Mouse (Mus musculus) midbrain, embryonic 11.5 days (tissue): ENCODE results near the gene Cd302. TPM values are rescaled to one million over a fixed set of nuclear protein-coding genes. Genes with fewer than 3 reads are reported as not detected.

ENCODE experiments used
- ATAC-seq: fragments of 200-750 bp; cut with Nextera tagmentation; 2 replicates; pipeline ENCODE4 v1.8.0; 2017; ENCODE audit warnings: moderate TSS enrichment, moderate library complexity; ENCODE audit not compliant: low FRiP score
- DNase-seq: peaks from one replicate; pipeline ENCODE4 v3.0.0; 2015; ENCODE audit warnings: low spot score; ENCODE audit errors: missing footprints
- H3K27ac ChIP-seq: fragments of 300-500 bp; sonication (generic); 2 replicates; pipeline ENCODE4 v1.5.1; 2014; ENCODE audit warnings: low read depth, low read length
- H3K27me3 ChIP-seq: fragments of 300-500 bp; sonication (generic); 2 replicates; pipeline ENCODE4 v1.6.1; 2014; ENCODE audit warnings: mild to moderate bottlenecking, low read length, moderate library complexity, mixed read lengths; ENCODE audit not compliant: control insufficient read depth, insufficient read depth
- H3K36me3 ChIP-seq: fragments of 300-500 bp; sonication (generic); 2 replicates; pipeline ENCODE4 v1.6.1; 2014; ENCODE audit warnings: mild to moderate bottlenecking, low read length, moderate library complexity, mixed read lengths; ENCODE audit not compliant: control insufficient read depth, insufficient read depth
- H3K4me1 ChIP-seq: fragments of 300-500 bp; sonication (generic); 2 replicates; pipeline ENCODE4 v1.6.1; 2014; ENCODE audit warnings: low read length; ENCODE audit not compliant: control insufficient read depth, insufficient read depth
- H3K4me2 ChIP-seq: fragments of 300-500 bp; sonication (generic); 2 replicates; pipeline ENCODE4 v1.6.1; 2014; ENCODE audit warnings: mild to moderate bottlenecking, moderate library complexity
- H3K4me3 ChIP-seq: fragments of 300-500 bp; sonication (generic); 2 replicates; pipeline ENCODE4 v1.5.1; 2014; ENCODE audit warnings: low read depth, low read length
- H3K9ac ChIP-seq: fragments of 300-500 bp; sonication (generic); 2 replicates; pipeline ENCODE4 v1.6.1; 2014; ENCODE audit warnings: low read length
- H3K9me3 ChIP-seq: fragments of 300-500 bp; sonication (generic); 2 replicates; pipeline ENCODE4 v1.6.1; 2016; ENCODE audit warnings: low read length; ENCODE audit not compliant: control insufficient read depth
- WGBS: fragments of 180-500 bp; shearing (Covaris S2); extraction: QIAGEN DNeasy Blood & Tissue Kit; methylation state at CpG from one replicate; pipeline ENCODE4 v1.1.7; 2014; 5-methylcytosine and 5-hydroxymethylcytosine counted together
- polyA plus RNA-seq: library from polyadenylated mRNA; unstranded; fragments of >200 nt; fragmentation: Nextera tagmentation; extraction: Ambion mirVana; gene quantifications from 2 replicates; pipeline ENCODE4 v1.2.1, GENCODE M21; 2014

The Cd302 gene
- polyA plus RNA-seq, 1 experiment from 2014 or later = 16.2 TPM

DNA sequence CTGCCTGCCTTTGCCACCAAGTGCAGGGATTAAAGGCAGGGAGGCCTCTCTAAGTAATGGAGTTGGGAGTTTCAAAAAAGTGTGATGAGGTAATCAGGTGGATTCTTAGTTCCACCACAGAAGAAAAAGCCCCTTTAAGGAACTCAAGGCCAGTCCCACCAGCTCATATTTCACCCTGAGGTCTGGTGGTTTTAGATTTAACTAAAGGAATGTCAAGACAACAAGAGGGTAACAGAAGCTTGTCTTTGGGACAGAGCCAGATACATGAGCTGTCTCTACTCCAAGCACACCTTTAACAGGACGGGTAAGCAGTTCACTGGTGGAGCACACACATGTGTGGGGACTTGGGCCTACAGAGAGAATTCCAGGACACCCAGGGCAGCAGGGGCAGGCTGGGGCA, 16.7 kb downstream of the Cd302 start:
- no peak overlapping the region for H3K4me2 ChIP-seq
- H3K27me3 ChIP-seq = no peaks in the 10 kb centered on the region
- no peaks in the 10 kb centered on the region for H3K36me3 ChIP-seq
- 86% methylated on average over 1 of the region's 1 CpGs for WGBS
- H3K9ac ChIP-seq = no peak overlapping the region
- ATAC-seq (no peak), DNase-seq (no peak)
- H3K4me3 ChIP-seq = no peak overlapping the region
- no peaks in the 10 kb centered on the region for H3K9me3 ChIP-seq
- H3K27ac ChIP-seq = no peak overlapping the region
- H3K4me1 ChIP-seq = no peaks in the 10 kb centered on the region

- Histone ChIP-seq H3K36me3 (no peaks in the 10 kb centered on the region), H3K4me1 (no peaks in the 10 kb centered on the region), H3K27me3 (no peaks in the 10 kb centered on the region), H3K9ac (no peak overlapping the region), H3K27ac (no peak overlapping the region), H3K4me2 (no peak overlapping the region), H3K4me3 (no peak overlapping the region), H3K9me3 (no peaks in the 10 kb centered on the region)
- ATAC-seq (no peak), DNase-seq (no peak)
- WGBS = 85% methylated on average over 5 of the region's 5 CpGs
Measured at GRCm38 (mm10) chr2:60260621-60261350, 23.5 kb downstream of the Cd302 start.

DNA sequence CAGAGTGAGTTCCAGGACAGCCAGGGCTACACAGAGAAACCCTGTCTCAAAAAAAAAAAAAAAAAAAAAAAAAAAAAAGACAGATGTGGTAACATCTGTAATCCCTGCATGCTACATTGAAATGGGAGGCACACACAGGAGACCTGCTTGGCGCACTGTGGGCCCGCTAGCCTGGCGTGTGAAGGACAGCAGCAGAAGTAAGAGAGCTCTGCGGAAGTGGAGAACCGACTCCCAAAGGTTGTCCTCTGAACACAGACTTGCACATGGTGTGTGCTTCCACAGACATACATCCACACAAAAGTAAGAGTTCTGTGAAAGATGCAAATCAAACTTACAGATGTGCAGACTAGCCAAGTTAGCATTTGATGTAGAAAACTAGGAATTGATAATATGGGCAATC, 25.1 kb downstream of the Cd302 start:
- H3K9ac ChIP-seq = no peak overlapping the region
- no peaks in the 10 kb centered on the region for H3K36me3 ChIP-seq
- H3K27ac ChIP-seq = no peak overlapping the region
- no peaks in the 10 kb centered on the region for H3K27me3 ChIP-seq
- no peaks in the 10 kb centered on the region for H3K9me3 ChIP-seq
- ATAC-seq (no peak), DNase-seq (peak; percentile 81)
- no peak overlapping the region for H3K4me3 ChIP-seq
- H3K4me1 ChIP-seq = no peaks in the 10 kb centered on the region
- 97% methylated on average over 5 of the region's 5 CpGs for WGBS
- no peak overlapping the region for H3K4me2 ChIP-seq

DNA sequence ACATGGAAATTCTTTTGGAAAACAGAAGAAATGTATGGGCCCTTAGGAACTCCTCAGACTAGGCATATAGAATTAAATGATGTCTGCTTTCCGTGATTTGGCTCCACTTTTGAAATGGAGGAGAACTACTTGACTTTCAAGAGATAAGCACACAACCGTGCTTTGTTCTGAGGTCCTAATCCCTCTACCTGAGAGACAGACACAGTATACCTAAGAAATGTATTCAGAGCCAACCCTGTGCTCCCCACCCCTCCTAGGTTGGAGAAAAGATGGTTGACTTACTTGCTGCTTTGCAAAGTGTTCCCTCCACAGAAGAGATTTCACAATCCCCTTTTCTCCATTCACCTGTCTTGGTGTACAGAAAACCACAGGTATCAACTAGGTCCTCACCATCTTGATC, 27.5 kb downstream of the Cd302 start:
- WGBS = 88% methylated on average over 2 of the region's 2 CpGs
- Histone ChIP-seq H3K4me2 (no peak overlapping the region), H3K9me3 (no peaks in the 10 kb centered on the region), H3K36me3 (no peaks in the 10 kb centered on the region), H3K27ac (no peak overlapping the region), H3K4me1 (no peaks in the 10 kb centered on the region), H3K4me3 (no peak overlapping the region), H3K27me3 (no peaks in the 10 kb centered on the region), H3K9ac (no peak overlapping the region)
- no peak for DNase-seq
- ATAC-seq = no peak

DNA sequence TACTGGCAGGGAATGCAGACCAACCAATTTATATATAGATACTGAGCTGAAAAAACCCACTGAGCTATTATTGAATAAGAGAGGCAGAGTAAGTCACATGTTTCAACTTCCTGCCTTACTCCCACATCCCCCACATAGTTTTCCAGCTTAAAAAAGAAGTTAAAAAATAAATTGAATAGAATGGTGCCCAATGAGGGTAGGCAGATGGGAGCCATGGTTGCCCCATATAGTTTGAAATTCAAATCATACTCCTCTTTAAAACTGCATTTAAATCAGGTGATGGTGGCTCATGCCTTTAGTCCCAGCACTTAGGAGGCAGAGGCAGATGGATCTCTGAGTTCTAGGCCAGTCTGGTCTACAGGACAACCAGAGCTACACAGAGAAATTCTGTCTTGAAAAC, 30.8 kb downstream of the Cd302 start:
- Histone ChIP-seq H3K9me3 (no peaks in the 10 kb centered on the region), H3K4me2 (no peak overlapping the region), H3K9ac (no peak overlapping the region), H3K4me3 (no peak overlapping the region), H3K27ac (no peak overlapping the region), H3K27me3 (no peaks in the 10 kb centered on the region), H3K36me3 (no peaks in the 10 kb centered on the region), H3K4me1 (no peaks in the 10 kb centered on the region)
- DNase-seq (no peak), ATAC-seq (no peak)

GRCm38 (mm10) chr2:60252782-60253181, 31.5 kb downstream of the Cd302 start:
- ATAC-seq (no peak), DNase-seq (no peak)
- no peak overlapping the region for H3K4me2 ChIP-seq
- no peaks in the 10 kb centered on the region for H3K27me3 ChIP-seq
- no peaks in the 10 kb centered on the region for H3K36me3 ChIP-seq
- no peaks in the 10 kb centered on the region for H3K9me3 ChIP-seq
- WGBS = 85% methylated on average over 4 of the region's 4 CpGs
- no peak overlapping the region for H3K27ac ChIP-seq
- no peak overlapping the region for H3K9ac ChIP-seq
- no peak overlapping the region for H3K4me3 ChIP-seq
- no peaks in the 10 kb centered on the region for H3K4me1 ChIP-seq

GRCm38 (mm10) chr2:60234506-60234905, 49.8 kb downstream of the Cd302 start:
- 92% methylated on average over 7 of the region's 7 CpGs for WGBS
- Histone ChIP-seq H3K9ac (no peak overlapping the region), H3K9me3 (no peaks in the 10 kb centered on the region), H3K4me2 (no peak overlapping the region), H3K4me3 (no peak overlapping the region), H3K27me3 (no peaks in the 10 kb centered on the region), H3K27ac (no peak overlapping the region), H3K4me1 (no peaks in the 10 kb centered on the region), H3K36me3 (peaks cover 7% of the 10 kb centered on the region; the same call in 1 of the 2 replicates)
- DNase-seq (no peak), ATAC-seq (no peak)

GRCm38 (mm10) chr2:60233147-60233546, 51.1 kb downstream of the Cd302 start:
- no peak overlapping the region for H3K9ac ChIP-seq
- no peaks in the 10 kb centered on the region for H3K9me3 ChIP-seq
- 75% methylated on average over 2 of the region's 2 CpGs for WGBS
- no peak for ATAC-seq
- H3K4me3 ChIP-seq = no peak overlapping the region
- peaks cover 7% of the 10 kb centered on the region; the same call in 1 of the 2 replicates for H3K36me3 ChIP-seq
- H3K4me2 ChIP-seq = no peak overlapping the region
- no peak for DNase-seq
- H3K4me1 ChIP-seq = no peaks in the 10 kb centered on the region
- no peak overlapping the region for H3K27ac ChIP-seq
- no peaks in the 10 kb centered on the region for H3K27me3 ChIP-seq

GRCm38 (mm10) chr2:60230361-60230760, 53.9 kb downstream of the Cd302 start:
- Histone ChIP-seq H3K9ac (no peak overlapping the region), H3K36me3 (peaks cover 7% of the 10 kb centered on the region; the same call in 1 of the 2 replicates), H3K4me2 (no peak overlapping the region), H3K27me3 (no peaks in the 10 kb centered on the region), H3K4me3 (no peak overlapping the region), H3K9me3 (no peaks in the 10 kb centered on the region), H3K4me1 (no peaks in the 10 kb centered on the region), H3K27ac (no peak overlapping the region)
- ATAC-seq (no peak), DNase-seq (no peak)
- 95% methylated on average over 2 of the region's 2 CpGs for WGBS
